Mouse (Mus musculus) embryonic facial prominence, embryonic 11.5 days (tissue): ENCODE measurements around the gene Gp1bb. TPM values are rescaled to one million over a fixed set of nuclear protein-coding genes. Genes with fewer than 3 reads are reported as not detected.

Experiments
- ATAC-seq: fragments of 200-750 bp; cut with Nextera tagmentation; replicated peaks from 2 replicates; pipeline ENCODE4 v1.8.0; 2017; ENCODE audit warnings: low read depth; ENCODE audit not compliant: insufficient number of reproducible peaks, low FRiP score, low TSS enrichment
- DNase-seq: peaks from one replicate; pipeline ENCODE4 v3.0.0-alpha.2; 2015; ENCODE audit warnings: low spot score
- H3K27ac ChIP-seq: fragments of 300-500 bp; sonication (generic); replicated peaks from 2 replicates; pipeline ENCODE4 v1.5.1; 2014; ENCODE audit warnings: mild to moderate bottlenecking, low read depth, low read length, control low read depth
- H3K27me3 ChIP-seq: fragments of 300-500 bp; sonication (generic); 2 replicates; pipeline ENCODE4 v1.6.1; 2014; ENCODE audit warnings: mild to moderate bottlenecking, low read length, moderate library complexity, mixed read lengths; ENCODE audit not compliant: control insufficient read depth, insufficient read depth
- H3K36me3 ChIP-seq: fragments of 300-500 bp; sonication (generic); replicated peaks from 2 replicates; pipeline ENCODE4 v1.6.1; 2014; ENCODE audit warnings: low read depth, mild to moderate bottlenecking, low read length, moderate library complexity, mixed read lengths; ENCODE audit not compliant: control insufficient read depth, insufficient read depth
- H3K4me1 ChIP-seq: fragments of 300-500 bp; sonication (generic); 2 replicates; pipeline ENCODE4 v1.6.1; 2014; ENCODE audit warnings: low read length, mixed read lengths; ENCODE audit not compliant: control insufficient read depth, insufficient read depth
- H3K4me2 ChIP-seq: fragments of 300-500 bp; sonication (generic); 2 replicates; pipeline ENCODE4 v1.6.1; 2014; ENCODE audit warnings: low read depth, mild to moderate bottlenecking, control low read depth, low read length, moderate library complexity
- H3K4me3 ChIP-seq: fragments of 300-500 bp; sonication (generic); 2 replicates; pipeline ENCODE4 v1.5.1; 2014; ENCODE audit warnings: low read depth, low read length, control low read depth
- H3K9ac ChIP-seq: fragments of 300-500 bp; sonication (generic); replicated peaks from 2 replicates; pipeline ENCODE4 v1.6.1; 2014; ENCODE audit warnings: mild to moderate bottlenecking, control low read depth, low read length
- H3K9me3 ChIP-seq: fragments of 300-500 bp; sonication (generic); replicated peaks from 2 replicates; pipeline ENCODE4 v1.6.1; 2016; ENCODE audit warnings: mild to moderate bottlenecking, low read length, inconsistent platforms, mixed read lengths; ENCODE audit not compliant: control insufficient read depth
- WGBS: fragments of 180-500 bp; shearing (Covaris S2); extraction: QIAGEN DNeasy Blood & Tissue Kit; methylation state at CpG from one replicate; pipeline ENCODE4 v1.1.7; 2014; 5-methylcytosine and 5-hydroxymethylcytosine counted together
- polyA plus RNA-seq: library from polyadenylated mRNA; unstranded; fragments of >200 nt; fragmentation: Nextera tagmentation; extraction: Ambion mirVana; gene quantifications from 2 replicates; pipeline ENCODE4 v1.2.1, GENCODE M21; 2014

The Gp1bb gene
- polyA plus RNA-seq, 1 experiment from 2014 or later = 5.8 TPM

DNA sequence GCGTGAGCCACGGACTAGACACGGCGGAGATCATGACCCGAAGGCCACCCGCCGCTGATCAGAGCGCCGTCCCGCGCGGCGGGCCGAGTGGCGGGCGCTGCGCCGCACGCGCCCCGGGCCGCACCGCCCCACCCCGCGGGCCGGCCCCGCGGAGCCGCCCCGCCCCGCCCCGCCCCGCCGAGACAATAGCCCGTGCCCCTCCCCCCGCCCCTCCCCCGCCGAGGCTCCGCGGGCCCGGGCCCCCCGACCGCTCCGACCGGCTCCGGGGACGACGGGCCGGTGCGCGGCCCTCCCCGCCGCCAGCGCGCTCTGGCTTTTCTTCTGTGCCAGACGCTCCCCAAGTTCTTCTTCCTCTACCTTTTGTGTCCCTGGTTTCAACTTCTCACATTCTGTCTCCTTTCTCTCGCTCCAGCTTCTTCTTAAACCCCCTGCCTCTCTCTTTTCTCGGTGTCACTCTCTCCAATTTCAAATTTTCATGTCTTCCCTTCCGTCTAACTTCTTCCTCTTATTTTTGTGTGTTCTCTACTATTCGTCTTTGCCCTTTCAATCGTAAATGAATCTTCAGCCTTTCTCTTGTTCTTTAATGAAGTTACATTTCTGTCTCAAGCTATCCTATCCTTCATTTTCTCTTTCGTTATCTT lies 35.2 kb downstream of the Gp1bb start:
- no peak for ATAC-seq
- H3K36me3 ChIP-seq = no peaks in the 10 kb centered on the region
- H3K27me3 ChIP-seq = peaks cover 94% of the 10 kb centered on the region
- H3K4me1 ChIP-seq = peaks cover 26% of the 10 kb centered on the region
- WGBS = under 1% methylated on average over 36 of the region's 62 CpGs
- no peaks in the 10 kb centered on the region for H3K9me3 ChIP-seq
- peak overlapping the region; percentile 70 for H3K9ac ChIP-seq
- peak overlapping the region; percentile 28; the same call in 1 of the 2 replicates for H3K27ac ChIP-seq
- peak overlapping the region; percentile 70 for H3K4me2 ChIP-seq
- peak overlapping the region; percentile 46 for H3K4me3 ChIP-seq
- peak; percentile 33 for DNase-seq

DNA sequence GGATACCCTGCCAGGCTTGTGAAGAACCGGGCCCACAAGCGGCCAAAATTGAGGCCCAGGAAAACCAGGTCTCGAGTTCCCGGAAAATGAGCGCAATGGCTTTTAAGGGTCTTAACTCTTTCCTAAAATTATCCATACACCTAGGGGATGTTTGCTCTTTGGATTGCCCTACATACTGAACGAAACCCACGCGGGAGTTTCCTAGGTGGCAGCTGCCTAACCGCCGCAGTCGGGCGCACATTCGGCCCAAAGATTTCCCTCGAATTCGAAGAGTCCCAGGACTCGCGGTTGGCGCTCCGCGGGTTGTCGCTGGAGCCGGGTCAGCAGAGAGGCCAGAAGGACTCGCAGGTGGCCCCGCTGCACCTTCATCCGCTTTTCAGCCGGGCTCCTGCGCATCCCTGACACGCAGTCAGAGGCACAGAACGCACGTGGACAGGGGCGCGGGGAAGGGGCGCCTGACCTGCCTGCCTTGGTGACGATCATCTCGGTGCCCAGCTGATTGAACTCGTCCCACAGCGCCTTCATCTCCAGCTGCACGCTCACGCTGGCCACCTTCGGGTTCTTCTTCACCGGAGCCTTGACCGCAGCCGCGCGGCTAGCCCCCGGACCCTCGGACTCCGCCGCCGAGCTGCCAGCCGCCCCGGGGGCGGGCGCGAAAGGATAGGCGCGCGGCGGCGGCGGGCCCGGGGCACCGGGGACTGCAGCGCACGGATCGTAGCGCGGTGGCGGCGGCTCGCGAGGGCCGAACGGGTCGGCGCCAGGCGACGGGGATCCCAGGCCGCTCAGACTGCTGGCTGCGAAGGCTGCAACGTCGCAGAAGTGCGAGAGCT lies 35.9 kb downstream of the Gp1bb start:
- DNase-seq (peak; percentile 22), ATAC-seq (no peak)
- Histone ChIP-seq H3K4me2 (peak overlapping the region; percentile 70), H3K27ac (peak overlapping the region; percentile 28; the same call in 1 of the 2 replicates), H3K9ac (peak overlapping the region; percentile 70), H3K27me3 (peaks cover 94% of the 10 kb centered on the region), H3K9me3 (no peaks in the 10 kb centered on the region), H3K4me1 (peaks cover 30% of the 10 kb centered on the region), H3K36me3 (no peaks in the 10 kb centered on the region), H3K4me3 (peak overlapping the region; percentile 46)
- WGBS = 1% methylated on average over 70 of the region's 83 CpGs

DNA sequence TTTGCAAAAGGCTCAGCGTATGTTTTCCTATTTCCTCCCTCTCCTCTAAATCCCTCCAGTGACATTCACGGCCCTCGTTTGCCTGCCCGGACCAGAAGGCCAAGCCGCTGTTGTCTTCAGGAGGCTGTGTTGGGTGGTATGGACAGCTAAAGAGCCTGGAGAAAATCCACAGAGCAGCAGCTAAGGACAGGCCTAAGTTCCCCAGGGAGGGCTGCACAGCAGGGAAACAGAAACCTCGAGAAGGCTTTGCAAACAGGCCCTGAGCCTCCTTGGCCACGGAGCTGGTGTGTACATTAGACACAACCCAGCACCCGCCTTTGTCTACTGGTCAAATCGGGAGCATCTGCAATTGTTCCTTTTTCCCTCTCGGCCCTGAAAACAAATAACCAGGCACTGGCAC lies 36.5 kb downstream of the Gp1bb start:
- peak overlapping the region; percentile 34 for H3K4me2 ChIP-seq
- H3K4me1 ChIP-seq = peaks cover 28% of the 10 kb centered on the region
- no peak overlapping the region for H3K27ac ChIP-seq
- H3K27me3 ChIP-seq = peaks cover 94% of the 10 kb centered on the region
- peak overlapping the region; percentile 46 for H3K4me3 ChIP-seq
- WGBS = 3% methylated on average over 10 of the region's 10 CpGs
- DNase-seq (peak; percentile 28), ATAC-seq (no peak)
- no peaks in the 10 kb centered on the region for H3K36me3 ChIP-seq
- no peaks in the 10 kb centered on the region for H3K9me3 ChIP-seq
- peak overlapping the region; percentile 70 for H3K9ac ChIP-seq

DNA sequence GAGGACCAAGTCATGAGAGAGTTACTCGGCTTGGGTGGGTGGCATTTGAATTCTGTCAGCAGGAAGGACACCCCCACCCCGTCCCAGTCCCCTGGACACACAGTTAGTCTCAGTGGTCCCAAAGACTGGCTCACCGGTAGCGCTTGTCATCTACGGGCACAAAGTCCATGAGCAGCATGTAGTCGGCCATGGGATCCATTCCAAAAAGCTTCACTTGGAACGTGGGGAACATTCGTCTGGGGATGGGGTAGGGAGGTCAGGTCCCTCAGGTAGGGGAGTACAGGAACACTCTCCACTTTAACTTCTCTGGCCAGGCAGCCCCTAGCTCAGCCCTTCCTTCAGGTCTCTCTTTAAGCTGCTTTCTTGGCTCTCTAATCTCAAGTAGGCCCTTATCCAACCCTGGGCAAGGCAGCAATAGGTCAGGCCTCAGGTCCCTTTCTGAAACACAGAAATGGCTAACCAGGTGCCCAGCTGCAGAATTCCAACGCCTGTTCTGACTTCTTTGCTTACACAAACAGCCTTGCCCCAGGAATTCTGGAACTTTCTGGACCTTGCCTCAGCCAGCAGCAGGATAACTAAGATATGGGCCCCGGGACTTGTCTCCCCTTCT lies 37.2 kb downstream of the Gp1bb start:
- no peaks in the 10 kb centered on the region for H3K9me3 ChIP-seq
- no peaks in the 10 kb centered on the region for H3K36me3 ChIP-seq
- peak overlapping the region; percentile 46 for H3K4me3 ChIP-seq
- WGBS = 12% methylated on average over 10 of the region's 10 CpGs
- peak overlapping the region; percentile 70 for H3K9ac ChIP-seq
- peaks cover 24% of the 10 kb centered on the region for H3K4me1 ChIP-seq
- peak overlapping the region; percentile 34 for H3K4me2 ChIP-seq
- DNase-seq = no peak
- H3K27ac ChIP-seq = no peak overlapping the region
- peaks cover 94% of the 10 kb centered on the region for H3K27me3 ChIP-seq
- ATAC-seq = no peak

DNA sequence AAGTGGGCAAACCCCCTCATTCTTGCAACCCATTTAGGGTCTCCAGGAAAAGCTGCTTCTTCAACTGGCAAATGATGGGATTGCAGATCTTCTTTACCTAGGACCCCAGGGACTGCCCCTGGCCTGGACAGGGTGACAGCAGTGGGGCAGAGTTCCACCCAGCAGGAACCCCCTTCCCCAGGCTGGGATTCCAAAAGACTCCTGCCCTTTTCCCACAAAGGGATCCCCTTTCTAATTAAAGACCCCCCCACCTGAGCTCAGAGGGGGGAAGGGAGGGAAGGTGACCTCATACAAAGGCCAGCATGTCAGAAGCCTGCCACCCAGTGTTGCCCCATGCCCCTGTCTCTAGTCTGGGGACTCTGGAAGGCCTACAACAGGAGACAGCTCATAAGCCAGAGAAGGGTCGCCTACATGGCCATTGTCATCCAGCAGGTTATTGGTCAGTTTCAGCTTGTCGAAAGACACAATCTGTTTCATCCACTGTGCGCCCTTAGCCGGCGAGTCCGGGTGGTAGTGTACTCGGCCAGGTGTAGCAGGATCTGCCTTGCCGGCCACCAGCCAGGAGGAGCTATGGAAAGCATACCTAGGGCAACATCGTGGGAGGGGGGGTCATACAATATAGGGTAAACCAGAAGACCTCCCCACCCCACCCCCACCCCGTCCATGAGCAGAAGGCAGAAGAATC lies 38.4 kb downstream of the Gp1bb start:
- no peak for ATAC-seq
- DNase-seq = no peak
- Histone ChIP-seq H3K9ac (no peak overlapping the region), H3K36me3 (no peaks in the 10 kb centered on the region), H3K4me1 (peaks cover 24% of the 10 kb centered on the region), H3K4me2 (no peak overlapping the region), H3K27ac (no peak overlapping the region), H3K9me3 (no peaks in the 10 kb centered on the region), H3K27me3 (peaks cover 89% of the 10 kb centered on the region), H3K4me3 (no peak overlapping the region)
- WGBS = 19% methylated on average over 10 of the region's 10 CpGs

DNA sequence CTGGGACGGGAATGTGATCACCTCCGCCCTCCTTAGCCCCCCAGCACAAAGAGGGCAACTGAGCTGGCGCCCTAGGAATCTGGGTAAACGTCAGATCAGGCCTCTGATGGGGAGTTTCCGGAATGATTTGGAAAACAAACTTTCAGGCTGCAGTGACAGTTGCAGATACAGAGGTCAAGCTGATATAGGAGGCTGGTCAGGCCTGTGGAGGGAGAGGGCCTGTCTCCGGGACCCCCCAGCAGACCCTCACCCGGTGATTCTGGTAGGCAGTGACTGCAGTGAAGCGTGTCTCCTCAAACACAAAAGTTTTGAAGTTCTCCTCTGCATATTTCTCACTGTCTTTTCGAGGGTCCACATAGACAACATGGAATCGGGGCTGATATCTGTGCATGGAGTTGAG lies 39.0 kb downstream of the Gp1bb start:
- Histone ChIP-seq H3K4me1 (peaks cover 18% of the 10 kb centered on the region), H3K9ac (no peak overlapping the region)
- 12% methylated on average over 10 of the region's 10 CpGs for WGBS

DNA sequence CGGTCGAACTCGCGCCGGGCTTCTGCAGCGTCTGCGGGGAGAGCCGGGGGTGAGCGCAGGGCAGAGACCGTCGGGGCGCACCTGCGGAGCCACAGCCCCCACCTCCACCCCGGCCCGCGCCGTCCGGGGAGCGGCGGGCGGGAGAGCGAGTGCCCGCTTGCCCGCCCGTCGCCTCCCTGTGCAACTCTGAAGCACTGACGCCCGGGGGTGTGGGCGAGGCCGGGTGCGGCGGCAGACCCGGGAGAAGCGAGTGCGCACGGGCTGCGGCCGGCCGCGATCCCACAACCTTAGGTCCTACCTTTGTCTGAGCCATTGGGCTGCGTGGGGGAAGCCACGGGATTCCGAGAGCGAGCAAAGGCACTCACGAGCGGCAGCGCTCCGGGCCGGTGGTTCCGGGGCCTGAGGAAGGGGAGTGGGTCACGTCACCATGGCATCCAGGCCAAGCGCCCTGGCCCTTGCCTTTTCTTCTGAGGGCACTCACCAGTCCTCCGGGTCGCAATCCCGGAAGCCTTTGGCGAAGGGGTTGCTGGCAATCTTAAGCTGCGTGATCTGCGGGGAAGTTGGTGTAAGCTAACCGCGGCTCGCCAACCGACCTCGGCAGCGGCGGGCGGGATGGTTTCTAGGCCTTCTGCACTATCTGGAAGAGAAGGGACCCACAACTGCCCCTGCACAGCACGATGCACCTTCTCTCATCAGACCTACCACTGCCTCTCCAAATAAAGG lies 39.6 kb downstream of the Gp1bb start:
- Histone ChIP-seq H3K4me3 (peak overlapping the region; percentile 30), H3K9ac (peak overlapping the region; percentile 52), H3K36me3 (no peaks in the 10 kb centered on the region), H3K9me3 (no peaks in the 10 kb centered on the region), H3K4me2 (peak overlapping the region; percentile 56), H3K4me1 (peaks cover 17% of the 10 kb centered on the region), H3K27me3 (peaks cover 82% of the 10 kb centered on the region), H3K27ac (no peak overlapping the region)
- peak; percentile 38 for DNase-seq
- under 1% methylated on average over 61 of the region's 67 CpGs for WGBS
- ATAC-seq = no peak

More for the DNA sequence above, 39.0 kb downstream of the Gp1bb start:
- Histone ChIP-seq H3K4me3 (no peak overlapping the region), H3K27ac (no peak overlapping the region), H3K4me2 (no peak overlapping the region; the same call in 1 of the 2 replicates), H3K9me3 (no peaks in the 10 kb centered on the region), H3K27me3 (peaks cover 87% of the 10 kb centered on the region), H3K36me3 (no peaks in the 10 kb centered on the region)
- ATAC-seq (no peak), DNase-seq (no peak)
